Mouse (Mus musculus): Measurements from ENCODE around the gene Myo7a. TPM values are rescaled to one million over a fixed set of nuclear protein-coding genes. Genes with fewer than 3 reads are reported as not detected.

Myo7a gene
- total RNA-seq, 1 experiment from 2014 or later, result 13.1 TPM

GRCm38 (mm10) chr7:98108636-98109430 is 10.5 kb downstream of the Myo7a start:
- ATAC-seq (replicated peaks; ENCODE audit: insufficient number of reproducible peaks, low FRiP score, low TSS enrichment, poor library complexity, severe bottlenecking), result peak; percentile 53

- no peak for ATAC-seq (replicated peaks; ENCODE audit: insufficient number of reproducible peaks, low FRiP score, low TSS enrichment, poor library complexity, severe bottlenecking)
These were observed 13.1 kb downstream of the Myo7a start for GRCm38 (mm10) chr7:98106272-98106671.

DNA sequence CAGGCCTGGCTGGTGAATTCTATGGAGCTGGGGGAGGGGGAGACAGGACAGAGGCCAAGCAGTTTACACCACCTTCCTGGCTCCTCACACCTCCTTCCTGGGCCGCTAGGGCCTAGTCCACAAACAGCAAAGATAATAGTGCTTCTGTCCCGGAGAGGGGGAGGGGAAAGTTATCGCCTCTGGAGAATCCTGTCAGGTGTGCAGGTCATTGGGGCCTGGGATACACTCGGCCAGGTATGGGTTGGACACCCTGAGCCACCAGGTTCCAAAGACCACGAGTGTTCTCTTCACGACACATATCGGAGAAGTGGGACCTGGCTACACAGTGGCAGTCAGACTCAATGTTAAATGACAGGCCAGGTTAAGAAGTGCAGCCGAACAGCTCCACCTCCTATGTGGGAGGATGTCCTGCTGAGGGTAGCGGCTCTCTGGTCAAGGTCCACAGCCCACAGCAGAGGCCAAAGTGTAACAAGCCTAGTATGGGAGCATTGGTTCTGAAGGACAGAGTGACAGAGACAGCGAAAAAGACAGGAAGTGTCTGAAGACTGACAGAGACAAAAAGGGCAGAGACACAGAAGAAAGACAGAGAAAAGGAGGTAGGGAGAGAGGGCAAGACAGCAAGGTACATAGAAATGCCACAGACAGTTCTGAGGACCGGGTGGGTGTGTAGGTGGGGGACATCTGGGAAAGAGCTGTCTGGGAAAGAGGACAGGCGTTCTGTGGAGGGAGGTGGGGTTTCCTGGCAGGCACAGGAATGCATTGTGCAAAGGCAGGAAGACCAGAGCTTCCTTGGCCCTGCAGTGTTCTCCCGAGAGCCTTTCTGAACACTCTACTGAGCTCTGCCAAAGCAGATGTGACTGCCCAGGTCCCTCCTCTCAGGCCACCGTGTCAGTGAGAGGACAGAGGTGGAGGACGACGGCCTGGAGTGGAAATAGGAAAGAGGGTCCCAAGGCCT is 14.6 kb downstream of the Myo7a start:
- ATAC-seq (replicated peaks; ENCODE audit: insufficient number of reproducible peaks, low FRiP score, low TSS enrichment, poor library complexity, severe bottlenecking), result no peak

- no peak for ATAC-seq (replicated peaks; ENCODE audit: insufficient number of reproducible peaks, low FRiP score, low TSS enrichment, poor library complexity, severe bottlenecking)
These were observed 15.4 kb downstream of the Myo7a start for GRCm38 (mm10) chr7:98103942-98104292.

GRCm38 (mm10) chr7:98103002-98103941 is 16.1 kb downstream of the Myo7a start:
- ATAC-seq (replicated peaks; ENCODE audit: insufficient number of reproducible peaks, low FRiP score, low TSS enrichment, poor library complexity, severe bottlenecking), result peak; percentile 58; the same call in 1 of the 2 replicates

GRCm38 (mm10) chr7:98102488-98102887 is 16.8 kb downstream of the Myo7a start:
- ATAC-seq (replicated peaks; ENCODE audit: insufficient number of reproducible peaks, low FRiP score, low TSS enrichment, poor library complexity, severe bottlenecking), result no peak

DNA sequence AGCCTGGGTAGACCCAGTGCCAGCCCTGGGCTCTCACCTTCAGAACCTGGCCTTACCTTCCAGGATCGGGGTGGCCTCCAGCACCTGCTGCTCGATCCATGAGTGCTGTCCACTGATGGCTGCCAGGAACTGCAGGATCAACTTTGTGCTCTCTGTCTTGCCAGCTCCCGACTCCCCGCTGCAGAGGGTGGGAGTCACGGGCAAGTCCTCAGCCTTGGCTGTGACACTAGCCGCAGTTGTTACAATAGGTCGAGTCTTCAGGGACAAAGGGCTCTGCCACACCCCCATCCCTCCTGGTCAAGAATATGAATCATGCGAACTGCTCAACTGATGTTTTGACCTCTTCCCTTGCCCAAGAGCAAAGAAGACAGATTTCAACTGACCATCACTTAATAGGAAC is 21.8 kb downstream of the Myo7a start:
- no peak for ATAC-seq (replicated peaks; ENCODE audit: insufficient number of reproducible peaks, low FRiP score, low TSS enrichment, poor library complexity, severe bottlenecking)

DNA sequence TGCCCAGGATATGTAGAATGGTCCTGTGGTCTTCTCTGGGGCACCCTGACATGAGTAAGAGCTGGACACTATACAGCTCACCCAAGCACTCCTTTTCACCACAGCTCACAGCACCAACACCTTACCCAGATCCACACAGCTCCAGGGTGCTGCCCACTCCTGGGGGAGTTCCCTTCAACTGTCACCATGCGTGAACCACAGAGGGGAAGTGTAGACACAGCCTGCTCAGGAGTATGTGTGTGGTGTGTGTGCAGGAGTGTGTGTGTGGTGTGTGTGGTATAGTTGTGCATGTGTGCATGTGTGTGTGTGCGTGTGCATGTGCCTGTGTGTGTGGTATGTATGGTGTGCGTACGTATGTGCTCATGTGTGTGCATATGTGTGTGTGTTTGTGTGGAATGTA is 23.5 kb downstream of the Myo7a start:
- ATAC-seq (replicated peaks; ENCODE audit: insufficient number of reproducible peaks, low FRiP score, low TSS enrichment, poor library complexity, severe bottlenecking), result no peak

- ATAC-seq (replicated peaks; ENCODE audit: insufficient number of reproducible peaks, low FRiP score, low TSS enrichment, poor library complexity, severe bottlenecking), result no peak
These were observed 33.0 kb downstream of the Myo7a start for GRCm38 (mm10) chr7:98086346-98086745.

DNA sequence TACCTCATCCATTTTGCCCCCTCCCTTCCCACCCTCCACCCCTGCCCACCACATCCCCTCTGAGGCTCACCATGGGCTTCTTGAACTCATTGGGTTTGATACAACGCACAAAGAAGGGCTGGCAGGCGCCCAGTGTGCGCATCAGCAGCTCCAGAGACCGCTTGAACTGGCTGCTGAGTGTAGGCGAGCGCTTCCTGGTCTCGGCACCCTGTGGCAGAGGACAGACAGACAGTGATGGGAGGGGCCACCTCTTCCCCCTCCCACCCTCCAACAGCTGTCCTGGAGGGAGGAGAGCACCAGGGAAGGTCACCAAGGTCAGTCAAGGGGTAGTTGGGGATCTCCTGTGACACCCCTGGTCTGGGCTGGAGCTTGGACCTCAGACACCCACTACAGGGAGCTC is 34.0 kb downstream of the Myo7a start:
- ATAC-seq (replicated peaks; ENCODE audit: insufficient number of reproducible peaks, low FRiP score, low TSS enrichment, poor library complexity, severe bottlenecking), result peak; percentile 36; the same call in 1 of the 2 replicates

DNA sequence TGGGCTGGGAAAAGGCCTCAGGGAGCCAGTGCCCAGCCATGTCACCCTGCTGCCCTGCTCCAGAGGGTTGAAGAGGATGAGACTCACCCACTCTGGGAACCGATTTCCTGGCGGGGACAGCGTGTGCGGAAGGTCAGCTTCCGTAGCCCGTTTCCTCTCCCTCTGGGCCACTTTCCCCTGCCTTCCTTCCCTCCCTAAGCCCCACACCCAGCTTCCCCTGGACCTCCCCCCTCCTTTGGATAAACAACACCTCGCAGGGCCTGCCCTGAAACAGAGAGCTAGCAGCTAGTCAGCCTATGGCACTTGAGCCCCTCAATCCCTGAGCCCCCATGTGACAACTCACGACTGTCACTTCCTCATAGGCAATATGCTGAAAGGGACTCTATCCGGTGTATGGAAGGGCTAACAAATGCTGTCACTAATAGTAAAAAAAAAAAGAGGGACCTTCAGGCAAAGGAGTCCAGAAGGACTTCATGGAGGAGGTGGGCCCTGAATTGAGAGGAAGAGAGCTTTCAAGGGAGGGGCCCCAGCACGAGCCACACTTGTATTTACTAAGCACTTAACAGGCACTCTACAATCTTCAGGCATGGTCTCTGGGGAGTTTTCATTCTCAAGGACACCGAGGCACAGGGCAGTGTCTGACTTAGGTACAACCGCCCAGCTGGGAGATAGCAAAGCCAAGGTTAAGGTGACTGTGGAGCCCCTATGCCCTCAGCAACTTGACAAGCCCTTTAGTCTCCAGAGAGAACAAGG is 34.6 kb downstream of the Myo7a start:
- ATAC-seq (replicated peaks; ENCODE audit: insufficient number of reproducible peaks, low FRiP score, low TSS enrichment, poor library complexity, severe bottlenecking), result no peak

DNA sequence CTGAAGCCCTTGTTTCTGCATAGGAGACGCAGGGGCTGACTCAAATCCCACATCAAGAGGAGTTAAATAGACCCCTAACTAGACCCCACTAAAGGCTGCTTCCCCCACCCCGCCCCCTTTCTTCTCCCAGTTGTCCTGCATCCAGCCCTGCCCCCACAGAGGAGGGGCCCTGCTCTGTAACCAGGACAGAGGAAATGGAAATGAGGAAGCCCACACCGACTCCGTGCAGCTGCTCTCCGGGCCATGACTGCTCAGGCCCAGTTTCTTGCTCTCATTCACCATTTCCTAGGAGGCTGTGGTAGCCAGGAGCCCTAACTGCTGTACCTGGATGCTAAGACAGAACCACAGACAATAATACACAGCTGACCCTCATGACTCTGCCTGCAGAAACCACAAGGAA is 36.9 kb downstream of the Myo7a start:
- ATAC-seq (replicated peaks; ENCODE audit: insufficient number of reproducible peaks, low FRiP score, low TSS enrichment, poor library complexity, severe bottlenecking), result no peak

GRCm38 (mm10) chr7:98077453-98077852 is 41.9 kb downstream of the Myo7a start:
- ATAC-seq (replicated peaks; ENCODE audit: insufficient number of reproducible peaks, low FRiP score, low TSS enrichment, poor library complexity, severe bottlenecking), result no peak

GRCm38 (mm10) chr7:98071620-98072019 is 47.7 kb downstream of the Myo7a start:
- peak; percentile 79 for ATAC-seq (replicated peaks; ENCODE audit: insufficient number of reproducible peaks, low FRiP score, low TSS enrichment, poor library complexity, severe bottlenecking)

DNA sequence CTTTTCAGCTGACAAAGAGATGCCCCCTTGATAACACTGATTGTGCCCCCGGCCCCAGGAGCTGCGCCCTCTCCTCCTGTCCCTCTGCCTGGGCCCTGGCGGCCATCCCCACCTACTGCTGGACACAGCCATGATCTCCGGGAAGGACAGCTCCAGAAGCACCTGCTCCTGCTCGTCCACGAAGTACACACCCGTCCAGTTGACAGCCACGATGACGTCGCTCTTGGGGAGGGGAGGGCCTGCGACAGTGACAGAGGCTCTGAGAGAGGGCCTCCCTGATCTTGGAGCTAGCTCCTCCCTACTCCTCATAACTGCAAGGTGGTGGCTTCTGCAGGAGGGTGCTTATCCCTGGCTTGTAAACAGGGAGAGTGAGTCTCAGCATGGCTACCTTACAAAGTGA is 53.1 kb downstream of the Myo7a start:
- ATAC-seq (replicated peaks; ENCODE audit: insufficient number of reproducible peaks, low FRiP score, low TSS enrichment, poor library complexity, severe bottlenecking), result no peak

DNA sequence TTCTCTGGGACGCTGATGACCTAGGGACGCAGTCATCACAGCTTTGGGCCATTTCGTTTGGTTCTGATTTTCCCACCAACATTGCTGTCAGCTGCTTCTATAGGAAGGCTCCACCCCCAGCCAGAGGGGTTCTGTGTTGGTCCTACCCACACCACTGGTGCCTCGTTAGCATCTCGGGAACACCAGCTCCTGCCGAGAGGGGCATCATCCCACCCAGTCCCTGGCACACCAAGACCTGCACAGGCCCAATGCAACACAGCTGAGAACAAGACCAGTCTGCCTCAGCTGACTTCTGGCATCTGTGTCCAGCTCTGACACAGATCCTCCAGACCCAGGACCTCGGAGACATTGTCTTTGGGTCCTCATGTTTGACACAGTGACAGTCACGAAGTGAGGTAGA is 64.4 kb downstream of the Myo7a start:
- ATAC-seq (replicated peaks; ENCODE audit: insufficient number of reproducible peaks, low FRiP score, low TSS enrichment, poor library complexity, severe bottlenecking), result no peak

DNA sequence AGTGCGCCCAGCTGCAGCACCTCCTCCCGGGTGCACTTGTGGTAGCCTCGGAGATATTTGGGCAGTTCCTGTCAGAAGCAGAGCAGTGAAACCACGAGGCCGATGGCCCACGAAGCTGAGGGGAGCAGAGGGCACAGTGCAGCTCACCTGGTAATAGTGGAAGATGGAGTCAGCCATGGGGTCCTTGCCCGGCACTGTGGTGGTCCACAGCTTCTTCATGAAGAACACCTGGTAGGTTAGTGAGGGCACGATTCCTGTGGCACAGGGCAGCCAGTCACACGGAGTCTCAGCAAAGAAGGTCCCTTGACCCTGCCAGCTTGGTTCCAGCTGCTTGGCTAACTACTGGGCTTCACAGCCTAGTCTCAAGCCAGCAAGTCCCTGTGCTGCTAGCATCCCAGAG is 64.9 kb downstream of the Myo7a start:
- ATAC-seq (replicated peaks; ENCODE audit: insufficient number of reproducible peaks, low FRiP score, low TSS enrichment, poor library complexity, severe bottlenecking), result no peak

- no peak for ATAC-seq (replicated peaks; ENCODE audit: insufficient number of reproducible peaks, low FRiP score, low TSS enrichment, poor library complexity, severe bottlenecking)
These were observed 67.3 kb downstream of the Myo7a start for GRCm38 (mm10) chr7:98051980-98052379.

Data from monocyte, adult 5-6 weeks (primary cell).